Mouse (Mus musculus) forebrain, embryonic 16.5 days (tissue): ENCODE measurements around the gene Kifc3. TPM values are rescaled to one million over a fixed set of nuclear protein-coding genes. Genes with fewer than 3 reads are reported as not detected.

ENCODE experiments used
- ATAC-seq: fragments of 200-750 bp; cut with Nextera tagmentation; 2 replicates; pipeline ENCODE4 v1.8.0; 2017; ENCODE audit warnings: mild to moderate bottlenecking, moderate library complexity
- H3K27ac ChIP-seq: fragments of 300-500 bp; sonication (generic); 2 replicates; pipeline ENCODE4 v1.5.1; 2014; ENCODE audit warnings: low read length, control low read depth
- H3K27me3 ChIP-seq: fragments of 300-500 bp; sonication (generic); replicated peaks from 2 replicates; pipeline ENCODE4 v1.6.1; 2014; ENCODE audit warnings: low read length; ENCODE audit not compliant: control insufficient read depth, insufficient read depth
- H3K36me3 ChIP-seq: fragments of 300-500 bp; sonication (generic); 2 replicates; pipeline ENCODE4 v1.6.1; 2014; ENCODE audit not compliant: control insufficient read depth, insufficient read depth
- H3K4me1 ChIP-seq: fragments of 300-500 bp; sonication (generic); replicated peaks from 2 replicates; pipeline ENCODE4 v1.6.1; 2014; ENCODE audit warnings: low read length; ENCODE audit not compliant: control insufficient read depth, insufficient read depth
- H3K4me2 ChIP-seq: fragments of 300-500 bp; sonication (generic); 2 replicates; pipeline ENCODE4 v1.6.1; 2014; ENCODE audit warnings: mild to moderate bottlenecking, low read length, control low read depth
- H3K4me3 ChIP-seq: fragments of 300-500 bp; sonication (generic); replicated peaks from 2 replicates; pipeline ENCODE4 v1.5.1; 2014; ENCODE audit warnings: mild to moderate bottlenecking, low read length, control low read depth
- H3K9ac ChIP-seq: fragments of 300-500 bp; sonication (generic); replicated peaks from 2 replicates; pipeline ENCODE4 v1.6.1; 2014; ENCODE audit warnings: low read depth, low read length, control low read depth
- H3K9me3 ChIP-seq: fragments of 300-500 bp; sonication (generic); 2 replicates; pipeline ENCODE4 v1.6.1; 2016; ENCODE audit warnings: low read length; ENCODE audit not compliant: control insufficient read depth
- WGBS: fragments of 180-500 bp; shearing (Covaris S2); extraction: QIAGEN DNeasy Blood & Tissue Kit; methylation state at CpG from one replicate; pipeline ENCODE4 v1.1.7; 2014; 5-methylcytosine and 5-hydroxymethylcytosine counted together
- polyA plus RNA-seq: library from polyadenylated mRNA; unstranded; fragments of >200 nt; fragmentation: Nextera tagmentation; extraction: Ambion mirVana; gene quantifications from 2 replicates; pipeline ENCODE4 v1.2.1, GENCODE M21; 2015

The Kifc3 gene
- polyA plus RNA-seq, 1 experiment from 2014 or later = 21.9 TPM

- Histone ChIP-seq H3K9me3 (no peaks in the 10 kb centered on the region), H3K9ac (no peak overlapping the region), H3K36me3 (no peaks in the 10 kb centered on the region), H3K27ac (no peak overlapping the region), H3K4me1 (peaks cover 14% of the 10 kb centered on the region), H3K4me2 (no peak overlapping the region), H3K4me3 (no peak overlapping the region), H3K27me3 (peaks cover 10% of the 10 kb centered on the region)
- WGBS = 37% methylated on average over 3 of the region's 3 CpGs
- ATAC-seq = peak; percentile 50
Observed at GRCm38 (mm10) chr8:95135242-95135641, 67.4 kb downstream of the Kifc3 start.

GRCm38 (mm10) chr8:95134186-95134585 lies 68.4 kb downstream of the Kifc3 start:
- 80% methylated on average over 2 of the region's 2 CpGs for whole genome bisulfite sequencing
- ATAC-seq = no peak
- H3K4me2 ChIP-seq = no peak overlapping the region
- peaks cover 14% of the 10 kb centered on the region for H3K4me1 ChIP-seq
- H3K36me3 ChIP-seq = no peaks in the 10 kb centered on the region
- H3K9ac ChIP-seq = no peak overlapping the region
- H3K9me3 ChIP-seq = no peaks in the 10 kb centered on the region
- no peak overlapping the region for H3K27ac ChIP-seq
- H3K27me3 ChIP-seq = peaks cover 10% of the 10 kb centered on the region
- no peak overlapping the region for H3K4me3 ChIP-seq

GRCm38 (mm10) chr8:95131983-95132382 lies 70.6 kb downstream of the Kifc3 start:
- peaks cover 6% of the 10 kb centered on the region for H3K27me3 ChIP-seq
- no peak overlapping the region for H3K4me2 ChIP-seq
- no peak for ATAC-seq
- no peak overlapping the region for H3K27ac ChIP-seq
- no peaks in the 10 kb centered on the region for H3K9me3 ChIP-seq
- H3K4me3 ChIP-seq = no peak overlapping the region
- 85% methylated on average over 5 of the region's 5 CpGs for WGBS
- H3K9ac ChIP-seq = no peak overlapping the region
- no peaks in the 10 kb centered on the region for H3K36me3 ChIP-seq
- no peaks in the 10 kb centered on the region for H3K4me1 ChIP-seq

- Histone ChIP-seq H3K9ac (no peak overlapping the region), H3K27ac (no peak overlapping the region), H3K4me3 (no peak overlapping the region), H3K36me3 (no peaks in the 10 kb centered on the region), H3K9me3 (no peaks in the 10 kb centered on the region), H3K4me2 (no peak overlapping the region), H3K27me3 (no peaks in the 10 kb centered on the region), H3K4me1 (no peaks in the 10 kb centered on the region)
- WGBS = 74% methylated on average over 15 of the region's 15 CpGs
- no peak for ATAC-seq
Observed at GRCm38 (mm10) chr8:95130966-95131537, 71.6 kb downstream of the Kifc3 start.

GRCm38 (mm10) chr8:95128750-95129260 lies 73.8 kb downstream of the Kifc3 start:
- no peak overlapping the region for H3K27ac ChIP-seq
- no peak overlapping the region for H3K4me3 ChIP-seq
- no peaks in the 10 kb centered on the region for H3K9me3 ChIP-seq
- no peak for ATAC-seq
- no peak overlapping the region for H3K4me2 ChIP-seq
- H3K4me1 ChIP-seq = no peaks in the 10 kb centered on the region
- 92% methylated on average over 11 of the region's 11 CpGs for WGBS
- H3K9ac ChIP-seq = no peak overlapping the region
- H3K27me3 ChIP-seq = no peaks in the 10 kb centered on the region
- H3K36me3 ChIP-seq = no peaks in the 10 kb centered on the region

DNA sequence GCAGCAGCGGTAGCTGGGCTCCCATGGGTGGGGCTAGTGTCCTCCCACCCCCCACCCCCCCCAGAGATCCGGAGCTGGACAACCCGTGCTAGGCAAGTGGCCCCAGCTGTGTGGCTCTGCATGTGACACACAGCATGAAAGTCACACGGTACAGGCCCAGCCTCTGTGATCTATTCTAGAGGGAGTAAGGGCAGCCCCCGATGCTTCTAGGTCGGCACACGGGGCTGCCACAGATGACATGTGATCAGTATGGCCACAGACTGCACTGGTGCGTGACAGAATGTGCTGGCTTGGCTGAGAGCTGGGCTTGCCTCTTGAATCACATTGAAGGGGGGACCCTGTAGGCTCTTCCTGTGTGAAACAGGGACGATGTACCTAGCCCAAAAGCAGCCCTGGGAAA lies 75.0 kb downstream of the Kifc3 start:
- WGBS = 76% methylated on average over 9 of the region's 9 CpGs
- H3K4me3 ChIP-seq = no peak overlapping the region
- H3K4me1 ChIP-seq = no peaks in the 10 kb centered on the region
- H3K27me3 ChIP-seq = no peaks in the 10 kb centered on the region
- no peaks in the 10 kb centered on the region for H3K9me3 ChIP-seq
- no peak overlapping the region for H3K27ac ChIP-seq
- no peaks in the 10 kb centered on the region for H3K36me3 ChIP-seq
- no peak overlapping the region for H3K4me2 ChIP-seq
- ATAC-seq = no peak
- no peak overlapping the region for H3K9ac ChIP-seq

GRCm38 (mm10) chr8:95126497-95126896 lies 76.1 kb downstream of the Kifc3 start:
- no peak for ATAC-seq
- 91% methylated on average over 11 of the region's 11 CpGs for WGBS
- H3K4me1 ChIP-seq = no peaks in the 10 kb centered on the region
- H3K36me3 ChIP-seq = no peaks in the 10 kb centered on the region
- no peak overlapping the region for H3K9ac ChIP-seq
- H3K4me3 ChIP-seq = no peak overlapping the region
- no peak overlapping the region for H3K4me2 ChIP-seq
- no peak overlapping the region for H3K27ac ChIP-seq
- no peaks in the 10 kb centered on the region for H3K9me3 ChIP-seq
- H3K27me3 ChIP-seq = no peaks in the 10 kb centered on the region

GRCm38 (mm10) chr8:95123455-95123854 lies 79.2 kb downstream of the Kifc3 start:
- Histone ChIP-seq H3K27ac (no peak overlapping the region), H3K4me3 (no peak overlapping the region), H3K27me3 (no peaks in the 10 kb centered on the region), H3K36me3 (no peaks in the 10 kb centered on the region), H3K9me3 (no peaks in the 10 kb centered on the region), H3K4me1 (no peaks in the 10 kb centered on the region), H3K4me2 (no peak overlapping the region), H3K9ac (no peak overlapping the region)
- WGBS = 89% methylated on average over 5 of the region's 5 CpGs
- no peak for ATAC-seq

GRCm38 (mm10) chr8:95113750-95114149 lies 88.9 kb downstream of the Kifc3 start:
- peak; percentile 59 for ATAC-seq
- Histone ChIP-seq H3K27me3 (no peaks in the 10 kb centered on the region), H3K4me1 (no peaks in the 10 kb centered on the region), H3K4me3 (no peak overlapping the region), H3K9ac (no peak overlapping the region), H3K9me3 (no peaks in the 10 kb centered on the region), H3K36me3 (no peaks in the 10 kb centered on the region), H3K4me2 (no peak overlapping the region), H3K27ac (no peak overlapping the region)
- 73% methylated on average over 3 of the region's 3 CpGs for WGBS

- ATAC-seq = no peak
Observed at GRCm38 (mm10) chr8:95113108-95113507, 89.5 kb downstream of the Kifc3 start.

More at GRCm38 (mm10) chr8:95113108-95113507, 89.5 kb downstream of the Kifc3 start:
- Histone ChIP-seq H3K4me1 (no peaks in the 10 kb centered on the region), H3K4me2 (no peak overlapping the region), H3K4me3 (no peak overlapping the region), H3K27me3 (no peaks in the 10 kb centered on the region), H3K27ac (no peak overlapping the region), H3K9me3 (no peaks in the 10 kb centered on the region), H3K9ac (no peak overlapping the region), H3K36me3 (no peaks in the 10 kb centered on the region)
- 87% methylated on average over 4 of the region's 4 CpGs for WGBS
